Mouse (Mus musculus): Measurements from ENCODE around the gene Krtap22-2.
"Not testable (repeated sequence)": the region's sequence is repeated elsewhere in the genome, so short reads cannot be mapped to it uniquely, and the experiment has no call there.

Gene Krtap22-2

GRCm38 (mm10) chr16:89010659-89011058 is at the start of gene Krtap22-2:
Gene Krtap22-2, minus strand, starts transcription at chr16:89010759.
- no peak for DNase-seq (ENCODE audit: low spot score)

- no peak for DNase-seq (ENCODE audit: low spot score)
These were observed 37.2 kb upstream of the Krtap22-2 start, which contains the start of gene Krtap6-5 for GRCm38 (mm10) chr16:89047783-89048182. Gene Krtap6-5, minus strand, starts transcription at chr16:89047883.

- not testable (repeated sequence) for DNase-seq (ENCODE audit: low spot score)
These were observed 30.8 kb upstream of the Krtap22-2 start, which contains the start of gene Gm10228 for GRCm38 (mm10) chr16:89041372-89041771. Gene Gm10228, minus strand, starts transcription at chr16:89041472.

- DNase-seq (ENCODE audit: low spot score): not testable (repeated sequence)
These were observed 20.8 kb upstream of the Krtap22-2 start, which contains the start of gene Krtap6-1 for GRCm38 (mm10) chr16:89031399-89031798. Gene Krtap6-1, plus strand, starts transcription at chr16:89031699.

- not testable (repeated sequence) for DNase-seq (ENCODE audit: low spot score)
These were observed 4.4 kb upstream of the Krtap22-2 start, which contains the start of gene Gm10229 for GRCm38 (mm10) chr16:89014984-89015383. Gene Gm10229, plus strand, starts transcription at chr16:89015284.

- DNase-seq (ENCODE audit: low spot score): no peak
These were observed 3.4 kb upstream of the Krtap22-2 start for GRCm38 (mm10) chr16:89013973-89014372.

GRCm38 (mm10) chr16:88962773-88963172 is 47.8 kb downstream of the Krtap22-2 start, which contains the start of gene Krtap16-3:
Gene Krtap16-3, minus strand, starts transcription at chr16:88962873.
- no peak for DNase-seq (ENCODE audit: low spot score)

Measured in testis, postnatal 14 days (tissue).